Mouse (Mus musculus): ENCODE data around the gene Ap1m2.
A peak's percentile ranks its signal among the peaks of the same experiment; 100 is the strongest.
"Not testable (repeated sequence)": the region's sequence is repeated elsewhere in the genome, so short reads cannot be mapped to it uniquely, and the experiment has no call there.

Gene Ap1m2

GRCm38 (mm10) chr9:21327569-21327968 is 15.4 kb upstream of the Ap1m2 start:
- DNase-seq (ENCODE audit: low spot score) = no peak

- DNase-seq (ENCODE audit: low spot score) = no peak
Measured at GRCm38 (mm10) chr9:21324269-21324668, 12.1 kb upstream of the Ap1m2 start.

- DNase-seq (ENCODE audit: low spot score) = not testable (repeated sequence)
Measured at GRCm38 (mm10) chr9:21322917-21323297, 10.8 kb upstream of the Ap1m2 start.

- DNase-seq (ENCODE audit: low spot score) = no peak
Measured at GRCm38 (mm10) chr9:21322211-21322916, 10.2 kb upstream of the Ap1m2 start.

GRCm38 (mm10) chr9:21321513-21321835 is 9.3 kb upstream of the Ap1m2 start:
- DNase-seq (ENCODE audit: low spot score) = peak; percentile 13

- DNase-seq (ENCODE audit: low spot score) = peak; percentile 87
Measured at GRCm38 (mm10) chr9:21320619-21321512, 8.7 kb upstream of the Ap1m2 start, which contains the start of gene Slc44a2. Slc44a2 (plus strand) TSS chr9:21320698.

- DNase-seq (ENCODE audit: low spot score) = no peak
Measured at GRCm38 (mm10) chr9:21320280-21320618, 8.1 kb upstream of the Ap1m2 start.

- no peak for DNase-seq (ENCODE audit: low spot score)
Measured at GRCm38 (mm10) chr9:21319503-21319902, 7.4 kb upstream of the Ap1m2 start.

- DNase-seq (ENCODE audit: low spot score) = no peak
Measured at GRCm38 (mm10) chr9:21318792-21319191, 6.7 kb upstream of the Ap1m2 start.

- no peak for DNase-seq (ENCODE audit: low spot score)
Measured at GRCm38 (mm10) chr9:21316696-21317095, 4.6 kb upstream of the Ap1m2 start.

- no peak for DNase-seq (ENCODE audit: low spot score)
Measured at GRCm38 (mm10) chr9:21315421-21315820, 3.3 kb upstream of the Ap1m2 start.

GRCm38 (mm10) chr9:21314367-21315140 is 2.4 kb upstream of the Ap1m2 start:
- no peak for DNase-seq (ENCODE audit: low spot score)

- peak; percentile 90 for DNase-seq (ENCODE audit: low spot score)
Measured at GRCm38 (mm10) chr9:21313394-21313793, 1.3 kb upstream of the Ap1m2 start.

- no peak for DNase-seq (ENCODE audit: low spot score)
Measured at GRCm38 (mm10) chr9:21311695-21312094, 442 bp downstream of the Ap1m2 start.

GRCm38 (mm10) chr9:21309150-21309741 is 2.9 kb downstream of the Ap1m2 start:
- DNase-seq (ENCODE audit: low spot score) = no peak

GRCm38 (mm10) chr9:21305065-21305464 is 7.1 kb downstream of the Ap1m2 start:
- no peak for DNase-seq (ENCODE audit: low spot score)

- no peak for DNase-seq (ENCODE audit: low spot score)
Measured at GRCm38 (mm10) chr9:21299014-21299413, 13.1 kb downstream of the Ap1m2 start.

GRCm38 (mm10) chr9:21292271-21292670 is 19.9 kb downstream of the Ap1m2 start:
- no peak for DNase-seq (ENCODE audit: low spot score)

GRCm38 (mm10) chr9:21291868-21292267 is 20.3 kb downstream of the Ap1m2 start:
- DNase-seq (ENCODE audit: low spot score) = not testable (repeated sequence)

GRCm38 (mm10) chr9:21291022-21291787 is 20.9 kb downstream of the Ap1m2 start, which contains the start of gene Cdkn2d:
Cdkn2d (minus strand) TSS chr9:21291407.
- peak; percentile 100 for DNase-seq (ENCODE audit: low spot score)

- no peak for DNase-seq (ENCODE audit: low spot score)
Measured at GRCm38 (mm10) chr9:21290589-21290988, 21.5 kb downstream of the Ap1m2 start.

Measured in embryo, embryonic 10 days (tissue).